Mouse (Mus musculus): Measurements from ENCODE around the gene Ankrd65.

DNA sequence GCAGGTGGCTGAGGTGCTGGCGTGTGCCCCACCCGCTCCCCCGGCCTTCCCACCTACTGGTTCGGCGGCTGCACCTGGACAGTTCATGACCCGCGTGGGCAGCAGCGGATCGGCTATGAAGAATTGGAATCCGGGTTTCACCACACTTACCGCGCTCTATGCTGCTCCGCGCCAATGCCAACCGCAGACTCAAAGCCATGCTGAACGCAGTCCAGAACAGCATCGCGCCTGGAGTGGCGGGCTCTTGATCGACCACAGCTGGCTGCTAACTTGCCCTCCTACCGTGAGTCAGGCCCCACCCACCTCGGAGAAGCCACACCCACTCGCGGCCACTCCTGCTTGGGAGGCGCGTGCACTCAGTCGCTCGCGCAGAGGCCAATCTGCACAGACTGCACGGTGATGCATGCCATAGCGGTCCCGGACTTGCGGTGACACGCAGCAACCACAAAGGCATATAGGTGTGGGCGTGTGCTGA, 15.9 kb upstream of the Ankrd65 start, which contains the start of gene Vwa1:
- peak; percentile 14; the same call in 1 of the 2 replicates for TF ChIP-seq CTCF (IDR thresholded peaks at IDR 0.05; ENCODE audit: low read depth)
- TF ChIP-seq EP300 (optimal IDR thresholded peaks at IDR 0.05), result no peak

All from stomach, postnatal 0 days (tissue).